8 mouse cellular contexts compared by ENCODE assay signal in the genomic region with DNA sequence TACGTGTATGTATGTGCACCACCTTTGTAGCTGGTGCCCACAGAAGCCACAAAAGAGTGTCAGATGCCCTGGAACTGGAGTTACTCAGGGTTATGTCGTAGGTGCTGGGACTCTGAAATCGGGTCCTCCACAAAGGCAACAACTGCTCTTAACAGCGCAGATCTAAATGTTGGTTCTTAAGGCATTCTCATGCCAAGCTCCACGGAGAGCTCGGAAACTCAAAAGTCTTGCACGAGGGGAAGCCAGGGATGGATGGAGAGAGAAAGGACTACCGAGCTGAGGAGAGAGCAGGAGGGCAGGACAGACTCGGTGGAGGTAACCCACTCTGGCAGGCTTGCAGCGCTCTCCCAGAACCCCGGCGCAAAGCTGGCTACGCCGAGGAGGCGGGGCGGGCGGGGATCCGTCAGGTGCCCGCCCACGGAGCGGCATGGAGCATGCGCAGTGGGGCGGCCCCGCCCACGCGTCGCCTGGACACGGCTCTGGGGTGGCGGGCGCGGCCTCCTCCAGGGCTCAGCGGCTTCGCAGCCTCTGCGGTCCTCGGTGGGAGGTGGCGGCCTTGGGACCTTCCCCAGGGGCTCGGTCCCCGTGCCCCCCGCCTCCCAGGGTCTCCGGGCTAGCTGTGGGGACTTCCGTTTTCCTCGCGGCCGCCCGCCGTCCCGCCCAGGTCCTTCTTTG. TPM values are rescaled to one million over a fixed set of nuclear protein-coding genes. Genes with fewer than 3 reads are reported as not detected.
DNase-seq lines count a peak whose midpoint lies in the region; ATAC-seq lines count a peak whose summit lies in the region.

A gene (plus strand): TSS at position 516 of the 675 bp plus-strand sequence.

- under 1% methylated on average over 40 of the region's 47 CpGs for WGBS in hindbrain, embryonic 14.5 days

- peaks cover 33% of the 10 kb centered on the region for H3K36me3 ChIP-seq in hindbrain, embryonic 14.5 days (replicated peaks; ENCODE audit: control insufficient read depth, insufficient read depth)

- H3K27me3 ChIP-seq in hindbrain, embryonic 14.5 days (ENCODE audit: control insufficient read depth, insufficient read depth, low read length) = no peaks in the 10 kb centered on the region

- ATAC-seq in hindbrain, embryonic 14.5 days (ENCODE audit: low FRiP score) = peak; percentile 99

- peak; percentile 97 for DNase-seq in NIH3T3 (ENCODE audit: low read depth)
- peak; percentile 97 to 98 for DNase-seq in cerebellum, postnatal 10 days
- DNase-seq in frontal cortex, postnatal 14 days (ENCODE audit: low spot score in 2 of 2) = peak; percentile 76 to 86
- peak; percentile 98 for DNase-seq in hindbrain, embryonic 14.5 days (ENCODE audit: low spot score)
- peak; percentile 90 to 93 for DNase-seq in layer of hippocampus, postnatal 36 days
- peak; percentile 94 for DNase-seq in lung, postnatal 36 days
- peak; percentile 95 for DNase-seq in retina, postnatal 1 day
- DNase-seq in urinary bladder, adult 18-20 months (ENCODE audit: low spot score in 2 of 2) = peak; percentile 89 to 91

- peak within 1 kb of the TSS; percentile 100 for H3K9ac ChIP-seq in hindbrain, embryonic 14.5 days

- peaks cover 15% of the 10 kb centered on the region for H3K4me1 ChIP-seq in hindbrain, embryonic 14.5 days (replicated peaks; ENCODE audit: control insufficient read depth, insufficient read depth, low read length)

- H3K4me3 ChIP-seq in hindbrain, embryonic 14.5 days (replicated peaks; ENCODE audit: low read length) = peak within 1 kb of the TSS; percentile 99

- peak within 1 kb of the TSS; percentile 95 for H3K27ac ChIP-seq in hindbrain, embryonic 14.5 days

- H3K9me3 ChIP-seq in hindbrain, embryonic 14.5 days (ENCODE audit: control insufficient read depth, low read length) = no peaks in the 10 kb centered on the region

- peak within 1 kb of the TSS; percentile 58 for H3K4me2 ChIP-seq in hindbrain, embryonic 14.5 days (replicated peaks)

RNA-seq across cellular contexts. Expression of the gene that starts here (rescaled TPM):
- polyA plus RNA-seq in hindbrain, embryonic 14.5 days (2014; fragmentation: Nextera tagmentation; extraction: Ambion mirVana) = 18.0 and 24.5 TPM in 2 replicates
- total RNA-seq in layer of hippocampus, postnatal 36 days (2021) = 10 to 100 TPM; 29.0 to 39.1 TPM

Comparison
In these comparisons a context has a peak if more than half of its experiments do, and no peak if none do; other contexts are left out.
1. Peak in every context shown above with its lines: DNase-seq, ATAC-seq, H3K4me3 ChIP-seq and H3K27ac ChIP-seq.